Mouse (Mus musculus) embryonic facial prominence, embryonic 13.5 days (tissue): ENCODE results near the gene Slc7a6. TPM values are rescaled to one million over a fixed set of nuclear protein-coding genes. Genes with fewer than 3 reads are reported as not detected.

Experiments used
- ATAC-seq: fragments of 200-750 bp; cut with Nextera tagmentation; 2 replicates; pipeline ENCODE4 v1.8.0; 2017; ENCODE audit warnings: low read depth; ENCODE audit not compliant: insufficient number of reproducible peaks, insufficient read depth, low FRiP score, low TSS enrichment
- H3K27ac ChIP-seq: fragments of 300-500 bp; sonication (generic); 2 replicates; pipeline ENCODE4 v1.5.1; 2015; ENCODE audit warnings: moderate library complexity, mild to moderate bottlenecking, inconsistent platforms
- H3K27me3 ChIP-seq: fragments of 300-500 bp; sonication (generic); 2 replicates; pipeline ENCODE4 v1.6.1; 2015; ENCODE audit warnings: mild to moderate bottlenecking, inconsistent platforms
- H3K36me3 ChIP-seq: fragments of 300-500 bp; sonication (generic); 2 replicates; pipeline ENCODE4 v1.6.1; 2015; ENCODE audit warnings: mild to moderate bottlenecking, inconsistent platforms
- H3K4me1 ChIP-seq: fragments of 300-500 bp; sonication (generic); 2 replicates; pipeline ENCODE4 v1.6.1; 2015; ENCODE audit warnings: inconsistent platforms
- H3K4me2 ChIP-seq: fragments of 300-500 bp; sonication (generic); 2 replicates; pipeline ENCODE4 v1.6.1; 2015; ENCODE audit warnings: moderate library complexity, mild to moderate bottlenecking, inconsistent platforms
- H3K4me3 ChIP-seq: fragments of 300-500 bp; sonication (generic); 2 replicates; pipeline ENCODE4 v1.5.1; 2015; ENCODE audit warnings: mild to moderate bottlenecking, inconsistent platforms
- H3K9ac ChIP-seq: fragments of 300-500 bp; sonication (generic); 2 replicates; pipeline ENCODE4 v1.6.1; 2015; ENCODE audit warnings: mild to moderate bottlenecking, inconsistent platforms
- H3K9me3 ChIP-seq: fragments of 300-500 bp; sonication (generic); 2 replicates; pipeline ENCODE4 v1.6.1; 2016; ENCODE audit warnings: inconsistent platforms
- WGBS: fragments of 180-500 bp; shearing (Covaris S2); methylation state at CpG from one replicate; pipeline ENCODE4 v1.1.7; 2015; ENCODE audit warnings: mixed read lengths; 5-methylcytosine and 5-hydroxymethylcytosine counted together
- polyA plus RNA-seq: library from polyadenylated mRNA; unstranded; fragments of >200 nt; fragmentation: Nextera tagmentation; extraction: Ambion mirVana; gene quantifications from 2 replicates; pipeline ENCODE4 v1.2.1, GENCODE M21; 2015

The Slc7a6 gene
- polyA plus RNA-seq, 1 experiment from 2014 or later = 59.2 TPM

DNA sequence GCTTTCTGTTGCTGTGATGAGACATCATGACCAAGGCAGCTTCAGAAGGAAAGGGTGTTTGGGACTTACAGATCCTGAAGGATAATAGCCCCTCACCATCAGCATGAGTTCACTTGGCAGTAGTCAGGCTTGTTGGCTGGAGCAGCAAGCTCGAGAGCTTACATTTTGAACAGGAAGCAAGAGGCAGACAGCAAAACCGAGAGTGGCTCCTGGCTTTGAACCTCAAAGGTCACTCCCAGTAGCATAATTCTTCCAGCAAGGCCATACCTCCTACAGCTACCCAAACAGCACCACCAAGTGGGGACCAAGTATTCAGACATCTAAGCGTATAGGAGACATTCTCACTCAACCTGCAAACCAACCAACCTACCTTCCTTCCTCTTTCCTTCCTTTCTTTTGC is 64.1 kb downstream of the Slc7a6 start:
- Histone ChIP-seq H3K36me3 (peaks cover 86% of the 10 kb centered on the region), H3K4me2 (no peak overlapping the region), H3K9ac (no peak overlapping the region), H3K27ac (no peak overlapping the region), H3K9me3 (no peaks in the 10 kb centered on the region), H3K4me1 (no peaks in the 10 kb centered on the region), H3K4me3 (no peak overlapping the region), H3K27me3 (no peaks in the 10 kb centered on the region)
- WGBS = 79% methylated on average over 3 of the region's 3 CpGs
- ATAC-seq = no peak

GRCm38 (mm10) chr8:106234567-106235261 is 66.1 kb downstream of the Slc7a6 start:
- Histone ChIP-seq H3K36me3 (peaks cover 86% of the 10 kb centered on the region), H3K27me3 (no peaks in the 10 kb centered on the region), H3K9me3 (no peaks in the 10 kb centered on the region), H3K4me3 (no peak overlapping the region), H3K4me2 (no peak overlapping the region), H3K4me1 (no peaks in the 10 kb centered on the region), H3K9ac (no peak overlapping the region), H3K27ac (no peak overlapping the region)
- WGBS = 91% methylated on average over 17 of the region's 17 CpGs
- ATAC-seq = no peak

- no peak for ATAC-seq
- Histone ChIP-seq H3K27ac (no peak overlapping the region), H3K27me3 (no peaks in the 10 kb centered on the region), H3K36me3 (peaks cover 84% of the 10 kb centered on the region), H3K4me3 (no peak overlapping the region), H3K4me2 (no peak overlapping the region), H3K4me1 (no peaks in the 10 kb centered on the region), H3K9ac (no peak overlapping the region), H3K9me3 (no peaks in the 10 kb centered on the region)
- 82% methylated on average over 5 of the region's 5 CpGs for WGBS
These were observed 68.4 kb downstream of the Slc7a6 start for GRCm38 (mm10) chr8:106237106-106237505.

Other genes with a start within 250 kb of the Slc7a6 start
- 1.3 and 1.8 TPM in 2 replicates for gene Ctrl, start 235.0 kb upstream of the Slc7a6 start, polyA plus RNA-seq
- 28.6 and 29.0 TPM in 2 replicates for gene Psmb10, start 230.4 kb upstream of the Slc7a6 start, polyA plus RNA-seq
- gene Lcat, start 225.5 kb upstream of the Slc7a6 start, polyA plus RNA-seq = 2.8 and 5.6 TPM in 2 replicates
- gene Slc12a4, start 202.8 kb upstream of the Slc7a6 start, polyA plus RNA-seq = 48.3 and 56.8 TPM in 2 replicates
- not detected in 2 replicates for gene Dpep3, start 189.4 kb upstream of the Slc7a6 start, polyA plus RNA-seq
- gene Dus2, start 177.5 kb upstream of the Slc7a6 start, polyA plus RNA-seq = 26.7 and 27.9 TPM in 2 replicates
- not detected in 2 replicates for gene Dpep2nb, start 162.9 kb upstream of the Slc7a6 start, polyA plus RNA-seq
- gene Ddx28, start 157.0 kb upstream of the Slc7a6 start, polyA plus RNA-seq = 18.1 and 18.8 TPM in 2 replicates
- gene Nfatc3, start 110.0 kb upstream of the Slc7a6 start, polyA plus RNA-seq = 9.6 and 10.1 TPM in 2 replicates
- gene Esrp2, start 31.9 kb upstream of the Slc7a6 start, polyA plus RNA-seq = 22.2 and 25.9 TPM in 2 replicates
- gene Pla2g15, start 18.5 kb upstream of the Slc7a6 start, polyA plus RNA-seq = 18.1 and 18.7 TPM in 2 replicates
- gene Slc7a6os, start 42.1 kb downstream of the Slc7a6 start, polyA plus RNA-seq = 43.2 and 46.8 TPM in 2 replicates
- 45.0 and 49.4 TPM in 2 replicates for gene Prmt7, start 42.1 kb downstream of the Slc7a6 start, polyA plus RNA-seq
- 13.0 and 19.5 TPM in 2 replicates for gene Smpd3, start 169.1 kb downstream of the Slc7a6 start, polyA plus RNA-seq
- 31.0 and 34.2 TPM in 2 replicates for gene Zfp90, start 246.5 kb downstream of the Slc7a6 start, polyA plus RNA-seq